Mouse (Mus musculus): Measurements from ENCODE around the gene Galnt18.

DNA sequence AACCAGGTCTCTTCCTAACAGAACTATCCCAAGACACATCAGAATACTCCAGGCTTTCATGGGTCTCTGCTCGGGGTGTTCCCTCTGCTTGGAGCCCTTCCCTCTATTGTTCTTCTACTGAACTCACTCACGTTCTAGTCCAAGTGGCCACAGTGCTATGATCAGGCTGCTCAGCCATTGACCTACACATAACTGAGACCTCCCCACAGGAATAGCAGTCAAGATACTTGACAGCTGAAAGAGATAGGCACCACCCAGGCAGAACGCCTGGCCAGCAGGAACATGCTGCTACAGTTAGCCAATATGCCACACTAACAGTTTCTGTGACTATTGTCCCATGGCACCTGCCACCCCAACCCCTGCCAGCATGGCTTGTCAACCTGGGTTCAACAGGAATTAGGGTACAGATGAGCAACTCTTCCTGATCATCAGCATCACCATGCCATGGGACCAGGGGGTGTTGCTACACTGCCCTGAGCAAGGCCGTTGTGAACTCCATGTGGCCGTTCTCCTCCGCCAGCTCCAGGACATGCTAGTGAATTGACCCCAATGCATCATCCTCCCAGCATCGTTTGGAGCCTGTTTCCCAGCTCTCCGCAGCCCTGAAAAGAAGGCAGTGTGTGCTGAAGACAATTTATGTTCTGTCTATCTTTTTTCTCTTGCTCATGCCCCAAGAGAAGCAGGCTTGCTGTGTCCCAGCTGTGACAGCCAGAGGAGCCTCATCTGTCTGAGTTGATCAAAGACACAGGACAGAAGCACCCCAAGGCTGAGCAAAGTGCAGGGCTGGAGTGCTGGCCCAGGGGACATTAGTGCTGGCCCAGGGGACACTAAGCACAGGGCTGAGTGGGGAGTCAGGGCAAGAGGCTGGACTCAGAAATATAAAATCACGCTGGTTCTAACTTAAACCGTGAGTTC lies 41.1 kb downstream of the Galnt18 start:
- TF ChIP-seq CTCF (IDR thresholded peaks at IDR 0.05) (no peak), EP300 (IDR thresholded peaks at IDR 0.05) (no peak)
